Mouse (Mus musculus) layer of hippocampus, postnatal 25 days (tissue): ENCODE measurements around the gene Ptar1. TPM values are rescaled to one million over a fixed set of nuclear protein-coding genes. Genes with fewer than 3 reads are reported as not detected.

Experiments
- DNase-seq, 2 experiments: peaks; one replicate each; pipeline ENCODE4 v3.0.0; 2022; ENCODE audit warnings: mixed read lengths in 2 of 2, low spot score in 1 of 2; ENCODE audit errors: extremely low spot score in 1 of 2
- total RNA-seq, 2 experiments: library from RNA; stranded (reverse); gene quantifications; 2 replicates each; pipeline ENCODE4 v1.2.3; 2021

The Ptar1 gene
- total RNA-seq, 2 experiments from 2014 or later: 38.5 to 47.8 TPM

- DNase-seq: peak; percentile 96 to 97
Measured at GRCm38 (mm10) chr19:23757961-23758553, 70.8 kb downstream of the Ptar1 start.

DNA sequence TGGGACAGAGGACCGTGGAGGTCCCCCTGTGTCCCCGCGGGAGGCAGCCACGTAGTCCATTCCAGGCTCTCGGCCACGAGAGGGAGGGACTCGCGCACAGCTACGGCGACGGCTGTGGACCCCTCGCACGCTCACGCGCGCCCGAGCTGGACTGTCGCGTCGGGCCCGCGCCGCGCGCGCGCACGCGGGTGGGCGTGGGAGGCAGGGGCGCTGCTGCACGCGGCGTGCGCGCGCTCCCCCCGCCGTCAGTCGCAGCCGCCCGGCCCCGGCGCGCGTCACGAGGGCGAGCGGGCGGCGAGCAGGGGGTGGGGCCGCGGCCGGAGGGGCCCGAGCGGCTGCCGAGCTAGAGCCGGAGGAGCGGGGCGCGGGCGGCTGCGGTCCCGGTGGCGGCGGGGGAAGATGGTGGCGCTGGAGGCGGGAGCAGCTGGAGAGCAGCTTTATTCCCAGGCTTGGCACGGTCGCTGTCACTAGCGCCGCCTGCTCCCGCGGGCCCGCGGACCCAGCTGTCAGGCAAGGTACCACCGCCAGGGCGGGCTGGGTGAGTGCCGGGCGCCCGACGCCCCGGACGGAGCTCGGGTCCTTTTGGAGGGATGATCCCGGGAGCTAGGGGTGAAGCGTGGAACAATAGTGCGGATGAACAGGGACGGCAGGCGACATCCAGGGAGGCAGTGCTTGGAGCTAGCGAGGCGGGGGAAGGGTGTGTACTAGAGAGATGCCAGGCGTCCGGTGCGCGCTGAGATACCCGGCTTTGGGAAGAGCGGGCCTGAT, 71.5 kb downstream of the Ptar1 start, which contains the start of gene Apba1:
Gene Apba1 (plus strand): TSS at position 334 of the 768 bp plus-strand sequence.
- peak; percentile 66 to 81 for DNase-seq

DNA sequence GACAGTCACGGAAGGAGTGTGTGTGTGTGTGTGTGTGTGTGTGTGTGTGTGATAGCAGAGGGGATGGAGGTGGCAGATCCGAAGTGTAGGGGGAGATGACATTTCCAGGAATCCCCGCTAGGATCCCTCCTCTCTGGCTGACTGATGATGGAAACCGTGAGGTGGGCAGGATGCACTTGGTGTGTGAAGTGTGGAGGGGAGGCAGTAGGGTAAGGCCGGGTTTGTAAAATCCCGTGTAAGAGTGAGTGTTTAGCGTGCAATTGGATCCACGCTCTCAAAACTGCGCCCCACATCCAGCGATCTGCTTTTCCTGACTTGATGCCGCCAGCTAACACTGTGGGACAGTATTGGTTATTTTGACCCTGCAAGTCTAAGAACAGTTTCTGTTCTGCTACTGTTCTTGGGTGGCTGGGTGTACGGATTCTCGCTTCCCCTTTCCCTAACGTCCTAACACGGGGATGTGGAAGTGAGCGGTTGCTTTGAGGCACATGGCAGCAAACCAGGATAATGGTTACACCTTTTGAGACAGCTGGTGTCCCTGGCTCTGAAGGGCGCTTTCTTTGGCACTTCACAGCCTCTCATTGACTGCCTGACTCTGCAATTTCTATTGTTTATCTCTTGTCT, 72.2 kb downstream of the Ptar1 start:
- DNase-seq: no peak

DNA sequence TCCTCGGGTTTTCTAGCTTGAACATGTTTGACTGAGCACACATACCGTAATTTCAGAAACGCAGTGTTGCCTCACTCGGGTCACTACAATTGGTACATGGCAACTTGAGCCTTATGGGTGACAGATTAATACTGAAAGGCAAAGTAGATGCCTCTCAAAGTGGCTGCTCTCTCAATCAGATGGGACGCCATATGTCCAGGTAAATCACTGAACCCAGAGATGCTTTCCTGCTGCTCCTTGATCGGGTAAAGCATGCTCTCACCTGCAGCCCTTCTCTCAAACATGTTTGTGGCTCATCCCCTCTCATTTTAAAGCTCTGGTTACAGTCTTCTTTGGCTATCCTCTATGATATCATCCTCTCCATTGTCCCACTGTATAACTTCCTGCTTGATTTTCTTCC, 76.1 kb downstream of the Ptar1 start:
- DNase-seq: no peak

DNA sequence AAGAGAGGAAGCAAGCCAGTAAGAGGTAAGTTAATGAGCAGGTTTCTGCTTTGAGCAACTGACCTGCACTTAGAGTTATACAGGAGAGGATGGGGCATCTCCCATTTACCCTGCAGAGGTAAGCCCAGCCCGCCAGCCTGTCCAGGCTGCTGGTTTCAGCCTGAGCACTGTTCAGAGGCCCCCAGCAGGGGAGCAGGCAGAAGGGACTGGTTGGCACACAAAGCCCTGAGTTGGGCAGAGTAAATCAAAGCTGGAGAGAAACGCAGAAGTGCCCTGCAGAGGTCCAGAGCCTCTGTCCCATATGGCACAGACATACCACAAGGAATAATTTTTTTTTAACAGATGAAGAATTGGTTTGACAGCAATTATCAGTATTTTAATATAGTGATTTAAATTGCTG, 76.8 kb downstream of the Ptar1 start:
- DNase-seq: no peak

DNA sequence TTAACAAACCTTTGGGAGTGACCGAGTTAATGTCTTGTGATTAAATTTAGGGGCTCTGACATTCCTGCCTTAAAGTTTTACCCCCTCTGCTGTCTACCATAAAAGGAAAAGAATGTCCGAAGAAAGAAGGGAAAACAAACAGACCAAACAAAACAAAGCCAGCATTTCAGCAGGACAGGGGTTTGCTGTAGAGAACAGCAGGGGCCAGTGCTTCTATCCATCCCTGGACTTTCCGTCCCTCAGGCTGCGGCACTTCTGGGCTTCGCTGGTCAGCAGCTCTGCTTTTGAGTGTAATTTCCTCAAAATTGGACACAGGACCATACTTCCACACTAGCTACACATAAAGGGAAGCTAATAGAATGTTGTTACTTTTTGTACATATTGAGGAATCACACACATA, 81.6 kb downstream of the Ptar1 start:
- no peak for DNase-seq

GRCm38 (mm10) chr19:23770494-23771423, 83.5 kb downstream of the Ptar1 start:
- DNase-seq: no peak

GRCm38 (mm10) chr19:23771971-23772370, 84.7 kb downstream of the Ptar1 start:
- no peak for DNase-seq

- DNase-seq: no peak
Measured at GRCm38 (mm10) chr19:23775356-23775755, 88.1 kb downstream of the Ptar1 start.

- no peak for DNase-seq
Measured at GRCm38 (mm10) chr19:23779130-23779529, 91.9 kb downstream of the Ptar1 start.

DNA sequence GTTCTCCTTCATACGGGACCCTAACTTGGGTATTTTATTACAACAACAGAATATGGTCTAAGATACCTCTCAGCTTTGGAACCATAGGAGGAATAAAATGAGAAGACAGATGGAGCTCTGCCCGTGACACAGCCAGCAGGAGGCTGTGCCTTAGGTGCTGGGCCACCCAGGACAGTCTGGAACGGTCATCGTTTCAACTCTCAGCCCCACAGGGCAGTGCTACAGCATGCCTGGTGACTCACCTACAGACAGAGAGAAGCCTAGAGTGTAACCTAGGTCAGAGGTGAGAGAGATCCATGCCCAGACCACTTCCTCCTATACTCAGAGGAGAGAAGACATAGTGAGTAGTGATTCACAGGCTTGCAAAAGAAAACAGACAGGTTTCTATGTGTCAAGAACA, 92.9 kb downstream of the Ptar1 start:
- no peak for DNase-seq

Other genes with a start within 250 kb of the Ptar1 start
- gene Mamdc2, start 239.0 kb upstream of the Ptar1 start, total RNA-seq: 1 to 10 TPM in 1 of 2 experiments, under 1 TPM in 1; 0.89 to 1.1 TPM
- 1 to 10 TPM; 1.7 to 2.9 TPM for gene 1700028P14Rik, start 34.6 kb upstream of the Ptar1 start, total RNA-seq
- gene Apba1, start 71.5 kb downstream of the Ptar1 start, total RNA-seq: 100 to 1,000 TPM; 113 to 119 TPM